Mouse (Mus musculus) fat pad, adult 2 months (tissue): ENCODE measurements around the gene Olfr1087.
"Not testable (repeated sequence)": the region's sequence is repeated elsewhere in the genome, so short reads cannot be mapped to it uniquely, and the experiment has no call there.

Experiments
- DNase-seq: peaks from one replicate; pipeline ENCODE4 v3.0.0-alpha.2; 2011; ENCODE audit warnings: low read depth, low spot score; ENCODE audit errors: extremely low read depth

Olfr1087 gene

DNA sequence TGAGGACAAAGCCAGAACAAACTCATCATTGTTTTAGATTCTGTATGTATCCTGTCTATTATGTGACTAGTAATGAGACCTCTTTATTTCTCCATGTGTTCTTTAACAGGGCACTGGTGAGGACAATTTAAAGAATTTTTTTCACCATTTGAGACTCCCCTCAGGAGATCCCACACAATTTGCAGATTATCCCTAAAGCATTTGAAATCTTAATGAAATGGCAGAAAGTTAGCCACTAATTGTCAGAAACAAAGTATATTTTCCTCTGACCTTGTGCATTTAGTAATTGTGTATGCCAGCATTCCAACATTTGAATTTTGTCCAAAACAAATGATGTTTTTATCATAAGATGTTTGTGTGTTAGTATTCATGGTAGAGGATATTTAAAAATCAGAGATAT lies at the start of gene Olfr1087:
Gene Olfr1087 (minus strand): TSS at position 101 of the 400 bp plus-strand sequence.
- no peak for DNase-seq

DNA sequence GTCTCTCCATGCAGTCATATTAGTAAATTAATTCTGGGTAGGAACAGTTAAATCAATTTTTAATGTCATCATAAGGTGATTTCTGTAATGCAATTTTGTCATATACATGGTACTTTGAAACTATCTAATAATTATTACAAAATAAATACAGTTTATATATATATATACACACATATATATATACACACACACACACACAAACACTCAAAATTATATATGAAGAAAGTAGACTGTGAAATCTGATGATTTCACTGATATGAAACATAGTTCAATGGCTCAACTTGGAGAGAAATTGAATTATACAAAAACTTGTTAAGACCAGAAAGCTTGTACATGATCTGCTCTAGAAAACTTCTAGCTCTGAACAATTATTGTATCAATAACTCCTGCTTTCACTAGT lies 35.4 kb upstream of the Olfr1087 start, which contains the start of gene Olfr1089:
Gene Olfr1089 (minus strand): TSS at position 101 of the 400 bp plus-strand sequence.
- no peak for DNase-seq

DNA sequence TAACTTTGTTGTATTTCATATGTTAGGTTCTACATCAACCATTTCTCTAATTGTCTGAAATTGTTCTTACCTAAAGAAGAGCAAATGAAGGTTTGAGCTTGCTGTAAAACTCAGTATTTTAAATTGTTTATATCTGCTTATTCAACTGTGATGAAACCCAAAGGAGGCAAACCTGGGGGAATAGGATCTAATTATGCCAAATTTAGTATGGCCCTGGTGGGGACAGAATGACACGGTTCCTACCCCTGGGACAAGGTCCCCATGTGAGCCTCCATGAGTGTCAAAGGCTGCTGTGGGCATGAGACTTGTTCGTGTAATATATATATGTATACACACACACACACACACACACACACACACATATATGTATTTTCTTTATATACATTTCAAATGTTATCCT lies 18.2 kb downstream of the Olfr1087 start, which contains the start of gene Olfr1086:
Gene Olfr1086 (minus strand): TSS at position 101 of the 400 bp plus-strand sequence.
- no peak for DNase-seq

GRCm38 (mm10) chr2:86661919-86662318 lies 36.3 kb downstream of the Olfr1087 start, which contains the start of gene Olfr1085:
Gene Olfr1085, minus strand, starts transcription at chr2:86662019.
- DNase-seq, result no peak

- not testable (repeated sequence) for DNase-seq
These were observed 58.6 kb downstream of the Olfr1087 start, which contains the start of gene Olfr1084 for GRCm38 (mm10) chr2:86639625-86640024. Gene Olfr1084, minus strand, starts transcription at chr2:86639725.
